In the genomic region with DNA sequence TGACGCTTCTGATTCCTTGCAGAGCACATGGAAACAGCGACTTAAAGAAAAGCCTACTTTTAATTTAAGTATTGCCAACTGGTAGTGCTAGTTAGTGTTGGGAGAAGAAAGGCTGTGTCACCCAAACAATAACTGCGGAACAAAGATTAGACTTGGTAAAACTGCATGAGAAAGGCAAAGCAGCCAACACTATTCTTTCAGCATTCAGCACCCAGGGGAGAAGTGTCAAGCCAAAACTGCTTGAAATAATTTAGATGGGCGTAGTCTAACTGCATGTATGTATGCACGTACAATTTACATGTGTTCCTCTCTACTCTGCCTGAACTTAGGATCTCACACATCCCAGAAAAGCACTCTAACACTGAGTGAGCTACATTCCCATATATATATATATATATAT, we compare ENCODE assay signal across 25 mouse cellular contexts. TPM values are rescaled to one million over a fixed set of nuclear protein-coding genes. Genes with fewer than 3 reads are reported as not detected.
"Had no signal": no experiment of that assay in that cellular context is flagged by ENCODE, and none has a peak within 500 bp of the region (broad histone marks: within the 10 kb centered on the region; RNA-seq: fewer than 3 reads in every experiment).

No protein-coding gene starts in this region.

- H3K27ac ChIP-seq: gastrocnemius, adult 2 months; heart, embryonic 10.5 days; hindbrain, embryonic 10.5 days; hindbrain, embryonic 12.5 days; hindbrain, embryonic 14.5 days; intestine, embryonic 15.5 days; limb, embryonic 12.5 days; limb, embryonic 15.5 days; liver, embryonic 13.5 days had no signal

- H3K36me3 ChIP-seq: hindbrain, embryonic 10.5 days; hindbrain, embryonic 12.5 days; liver, embryonic 13.5 days had no signal

- H3K27me3 ChIP-seq: intestine, embryonic 15.5 days had no signal

- H3K4me3 ChIP-seq: gastrocnemius, adult 2 months; heart, embryonic 10.5 days; heart, embryonic 12.5 days; hindbrain, embryonic 10.5 days; hindbrain, embryonic 12.5 days; intestine, embryonic 15.5 days; limb, embryonic 12.5 days; limb, embryonic 15.5 days; liver, embryonic 13.5 days had no signal

- ATAC-seq: hindbrain, embryonic 16.5 days; inflammation-experienced regulatory T-cells, adult 6 months; intestine, embryonic 15.5 days; intestine, postnatal 0 days had no signal

- H3K9ac ChIP-seq: heart, embryonic 12.5 days; hindbrain, embryonic 12.5 days; hindbrain, embryonic 14.5 days; intestine, embryonic 15.5 days; limb, embryonic 12.5 days; limb, embryonic 15.5 days; liver, embryonic 13.5 days had no signal

- H3K9me3 ChIP-seq: heart, embryonic 10.5 days; heart, embryonic 12.5 days; hindbrain, embryonic 12.5 days; intestine, embryonic 15.5 days; limb, embryonic 12.5 days; limb, embryonic 15.5 days; liver, embryonic 13.5 days had no signal

- DNase-seq: gastrocnemius, adult 2 months; gastrocnemius, postnatal 10 days; gastrocnemius, postnatal 25 days; heart, postnatal 10 days; heart, postnatal 4 days; kidney, adult 18-20 months; kidney, adult 8-10 months; kidney, postnatal 10 days; kidney, postnatal 25 days; layer of hippocampus, adult 9-11 months; layer of hippocampus, postnatal 36 days; left cerebral cortex, postnatal 4 days; liver, embryonic 13.5 days had no signal

- H3K4me2 ChIP-seq: heart, embryonic 12.5 days; hindbrain, embryonic 12.5 days; hindbrain, embryonic 14.5 days; intestine, embryonic 15.5 days; limb, embryonic 12.5 days; limb, embryonic 15.5 days; liver, embryonic 11.5 days; liver, embryonic 13.5 days had no signal

RNA-seq across cellular contexts. Expression of a gene that starts 10.3 kb away (rescaled TPM):
- polyA plus RNA-seq: inflammation-experienced regulatory T-cells, adult 6 months had no signal
